Mouse (Mus musculus): ENCODE results near the gene Ggta1.

- TF ChIP-seq POLR2A (IDR thresholded peaks at IDR 0.05; ENCODE audit: insufficient read depth, low read depth, low read length), result no peak
- TF ChIP-seq CTCF (IDR thresholded peaks at IDR 0.05; ENCODE audit: insufficient read depth, low read depth, low read length), result no peak
These were observed 90.0 kb downstream of the Ggta1 start for GRCm38 (mm10) chr2:35373003-35373402.
